Mouse (Mus musculus) midbrain, postnatal 0 days (tissue): ENCODE results near the gene Mc1r. TPM values are rescaled to one million over a fixed set of nuclear protein-coding genes. Genes with fewer than 3 reads are reported as not detected.
"Not testable (repeated sequence)": the region's sequence is repeated elsewhere in the genome, so short reads cannot be mapped to it uniquely, and the experiment has no call there.

Source experiments
- ATAC-seq: fragments of 200-750 bp; cut with Nextera tagmentation; 2 replicates; pipeline ENCODE4 v1.8.0; 2017; ENCODE audit warnings: moderate number of reproducible peaks, mild to moderate bottlenecking, moderate TSS enrichment, moderate library complexity; ENCODE audit not compliant: low FRiP score
- DNase-seq: peaks from one replicate; pipeline ENCODE4 v3.0.0-alpha.2; 2015; ENCODE audit warnings: low spot score
- H3K27ac ChIP-seq: fragments of 300-500 bp; sonication (generic); 2 replicates; pipeline ENCODE4 v1.5.1; 2014; ENCODE audit warnings: low read depth, mild to moderate bottlenecking, low read length, mixed read lengths
- H3K27me3 ChIP-seq: fragments of 300-500 bp; sonication (generic); 2 replicates; pipeline ENCODE4 v1.6.1; 2014; ENCODE audit warnings: low read length, control low read depth, mixed read lengths; ENCODE audit not compliant: insufficient read depth
- H3K36me3 ChIP-seq: fragments of 300-500 bp; sonication (generic); 2 replicates; pipeline ENCODE4 v1.6.1; 2014; ENCODE audit warnings: low read length, control low read depth, mixed read lengths; ENCODE audit not compliant: insufficient read depth
- H3K4me1 ChIP-seq: fragments of 300-500 bp; sonication (generic); 2 replicates; pipeline ENCODE4 v1.6.1; 2014; ENCODE audit warnings: mild to moderate bottlenecking, control low read depth, antibody characterized with exemption, low read length, mixed read lengths; ENCODE audit not compliant: insufficient read depth
- H3K4me2 ChIP-seq: fragments of 300-500 bp; sonication (generic); 2 replicates; pipeline ENCODE4 v1.6.1; 2014; ENCODE audit warnings: low read depth, mild to moderate bottlenecking, low read length, mixed read lengths; ENCODE audit not compliant: poor library complexity, severe bottlenecking
- H3K4me3 ChIP-seq: fragments of 300-500 bp; sonication (generic); 2 replicates; pipeline ENCODE4 v1.5.1; 2014; ENCODE audit warnings: low read depth, mild to moderate bottlenecking, low read length, moderate library complexity
- H3K9ac ChIP-seq: fragments of 300-500 bp; sonication (generic); replicated peaks from 2 replicates; pipeline ENCODE4 v1.6.1; 2014; ENCODE audit warnings: mild to moderate bottlenecking, low read length, moderate library complexity, mixed read lengths; ENCODE audit not compliant: poor library complexity, severe bottlenecking
- H3K9me3 ChIP-seq: fragments of 300-500 bp; sonication (generic); 2 replicates; pipeline ENCODE4 v1.6.1; 2016; ENCODE audit warnings: low read length, control low read depth
- CTCF ChIP-seq: IDR thresholded peaks from 2 replicates; pipeline ENCODE4 v1.5.1; 2016; ENCODE audit warnings: antibody characterized with exemption, mild to moderate bottlenecking
- WGBS: fragments of 180-500 bp; shearing (Covaris S2); extraction: QIAGEN DNeasy Blood & Tissue Kit; methylation state at CpG from one replicate; pipeline ENCODE4 v1.1.7; 2014; 5-methylcytosine and 5-hydroxymethylcytosine counted together
- polyA plus RNA-seq: library from polyadenylated mRNA; unstranded; fragments of >200 nt; fragmentation: Nextera tagmentation; extraction: Ambion mirVana; gene quantifications from 2 replicates; pipeline ENCODE4 v1.2.1, GENCODE M21; 2015
- total RNA-seq: library from RNA; depleted of rRNA; stranded (reverse); fragments of >200 nt; gene quantifications from 2 replicates; pipeline ENCODE4 v1.2.3, GENCODE M21; 2014

Gene Mc1r
- total and polyA plus RNA-seq, 2 experiments from 2014 or later = 0.09 to 0.22 TPM

DNA sequence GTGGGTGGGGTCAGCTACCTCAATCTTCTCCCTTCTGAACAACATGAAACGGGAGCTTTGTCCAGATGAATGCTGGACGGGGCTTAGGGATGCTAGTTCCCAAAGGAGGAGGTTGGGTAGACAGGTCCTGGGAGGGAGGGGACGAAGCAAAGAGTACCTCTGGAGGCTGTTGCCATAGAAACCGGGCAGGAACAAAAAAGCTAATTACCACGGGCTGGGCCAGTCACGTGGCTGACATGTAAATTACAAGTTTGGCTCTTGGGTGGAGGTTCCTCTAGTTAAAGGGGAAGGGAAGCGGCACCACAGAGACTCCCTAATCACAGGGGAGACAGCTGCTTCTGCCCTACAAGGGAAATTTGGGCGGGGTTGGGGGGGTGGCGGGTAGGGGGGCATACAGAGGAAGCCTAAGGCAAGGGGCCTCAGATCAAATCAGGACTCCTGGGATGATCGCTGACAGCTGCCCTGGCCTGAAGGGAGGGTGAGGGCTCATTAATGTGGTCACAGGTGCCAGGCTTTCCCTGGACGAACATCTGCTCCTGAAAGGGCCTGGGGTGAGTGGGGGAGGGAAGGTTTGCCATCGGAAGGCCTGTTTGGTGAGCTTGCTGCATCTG lies 5.8 kb downstream of the Mc1r start:
- H3K9me3 ChIP-seq = no peaks in the 10 kb centered on the region
- peak; percentile 88 for DNase-seq
- H3K4me3 ChIP-seq = peak overlapping the region; percentile 47
- peaks cover 21% of the 10 kb centered on the region for H3K4me1 ChIP-seq
- TF ChIP-seq CTCF = no peak
- peak overlapping the region; percentile 98 for H3K27ac ChIP-seq
- WGBS = 3% methylated on average over 12 of the region's 12 CpGs
- 0 out of 2 replicates have a peak, but pooled peaks cover 3% of the 10 kb centered on the region for H3K36me3 ChIP-seq
- ATAC-seq = no peak
- H3K9ac ChIP-seq = peak overlapping the region; percentile 77
- peak overlapping the region; percentile 89 for H3K4me2 ChIP-seq
- no peaks in the 10 kb centered on the region for H3K27me3 ChIP-seq

DNA sequence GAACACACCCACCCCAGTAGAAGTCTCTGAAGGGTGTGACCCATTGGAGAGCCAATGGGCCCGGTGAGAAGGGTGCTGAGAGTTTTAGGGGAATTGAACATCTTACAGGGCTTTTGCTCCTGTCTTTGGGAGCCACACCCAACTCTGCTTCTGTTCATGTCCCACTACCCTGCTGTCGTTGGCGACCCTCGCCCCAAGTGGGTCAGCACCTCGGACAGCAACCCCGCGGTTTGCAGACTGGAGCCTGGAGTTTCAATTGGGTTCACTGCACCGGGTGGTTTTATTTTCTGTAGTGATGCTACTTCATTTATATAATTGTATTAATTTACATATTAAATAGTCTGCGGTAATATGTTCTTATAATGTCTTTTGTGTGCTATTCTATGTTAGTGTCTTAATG lies 7.3 kb downstream of the Mc1r start:
- H3K4me1 ChIP-seq = peaks cover 15% of the 10 kb centered on the region; the same call in 1 of the 2 replicates
- no peaks in the 10 kb centered on the region for H3K27me3 ChIP-seq
- peak overlapping the region; percentile 65 for H3K27ac ChIP-seq
- no peak for TF ChIP-seq CTCF
- peaks cover 7% of the 10 kb centered on the region for H3K36me3 ChIP-seq
- 7% methylated on average over 9 of the region's 9 CpGs for WGBS
- H3K4me2 ChIP-seq = peak overlapping the region; percentile 89
- no peaks in the 10 kb centered on the region for H3K9me3 ChIP-seq
- H3K9ac ChIP-seq = peak overlapping the region; percentile 77
- no peak for ATAC-seq
- DNase-seq = no peak
- H3K4me3 ChIP-seq = peak overlapping the region; percentile 47

DNA sequence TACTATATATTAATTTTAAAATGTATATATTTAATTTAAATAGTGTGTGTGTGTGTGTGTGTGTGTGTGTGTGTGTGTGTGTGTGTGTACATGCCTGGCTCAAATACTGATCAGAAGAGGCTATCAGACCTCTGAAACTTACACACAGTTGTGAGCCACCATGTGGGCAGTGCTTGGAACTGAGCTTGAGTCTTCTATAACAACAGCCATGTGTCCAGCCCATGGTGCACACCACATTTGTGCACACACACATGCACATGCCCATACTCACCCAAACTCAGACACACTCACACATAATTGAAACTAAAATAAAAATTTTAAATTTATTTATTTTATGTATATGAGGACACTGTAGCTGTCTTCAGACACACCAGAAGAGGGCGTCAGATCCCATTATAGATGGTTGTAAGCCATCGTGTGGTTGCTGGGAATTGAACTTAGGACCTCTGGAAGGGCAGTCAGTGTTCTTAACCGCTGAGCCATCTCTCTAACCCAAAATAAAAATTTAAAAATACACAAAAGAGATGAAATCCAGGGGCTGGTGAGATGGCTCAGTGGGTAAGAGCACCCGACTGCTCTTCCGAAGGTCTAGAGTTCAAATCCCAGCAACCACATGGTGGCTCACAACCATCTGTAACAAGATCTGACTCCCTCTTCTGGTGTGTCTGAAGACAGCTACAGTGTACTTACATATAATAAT lies 8.2 kb downstream of the Mc1r start:
- WGBS = 76% methylated on average over 5 of the region's 5 CpGs
- not testable (repeated sequence) for H3K9me3 ChIP-seq, H3K27me3 ChIP-seq, H3K27ac ChIP-seq, H3K4me1 ChIP-seq, ATAC-seq
- H3K9ac ChIP-seq = 0 out of 2 replicates have a peak overlapping the region, but pooled peaks have one; percentile 77
- TF ChIP-seq CTCF = peak; percentile 31
- DNase-seq = peak; percentile 34
- H3K4me2 ChIP-seq = peak overlapping the region; percentile 89
- peak overlapping the region; percentile 47 for H3K4me3 ChIP-seq
- H3K36me3 ChIP-seq = peaks cover 14% of the 10 kb centered on the region

DNA sequence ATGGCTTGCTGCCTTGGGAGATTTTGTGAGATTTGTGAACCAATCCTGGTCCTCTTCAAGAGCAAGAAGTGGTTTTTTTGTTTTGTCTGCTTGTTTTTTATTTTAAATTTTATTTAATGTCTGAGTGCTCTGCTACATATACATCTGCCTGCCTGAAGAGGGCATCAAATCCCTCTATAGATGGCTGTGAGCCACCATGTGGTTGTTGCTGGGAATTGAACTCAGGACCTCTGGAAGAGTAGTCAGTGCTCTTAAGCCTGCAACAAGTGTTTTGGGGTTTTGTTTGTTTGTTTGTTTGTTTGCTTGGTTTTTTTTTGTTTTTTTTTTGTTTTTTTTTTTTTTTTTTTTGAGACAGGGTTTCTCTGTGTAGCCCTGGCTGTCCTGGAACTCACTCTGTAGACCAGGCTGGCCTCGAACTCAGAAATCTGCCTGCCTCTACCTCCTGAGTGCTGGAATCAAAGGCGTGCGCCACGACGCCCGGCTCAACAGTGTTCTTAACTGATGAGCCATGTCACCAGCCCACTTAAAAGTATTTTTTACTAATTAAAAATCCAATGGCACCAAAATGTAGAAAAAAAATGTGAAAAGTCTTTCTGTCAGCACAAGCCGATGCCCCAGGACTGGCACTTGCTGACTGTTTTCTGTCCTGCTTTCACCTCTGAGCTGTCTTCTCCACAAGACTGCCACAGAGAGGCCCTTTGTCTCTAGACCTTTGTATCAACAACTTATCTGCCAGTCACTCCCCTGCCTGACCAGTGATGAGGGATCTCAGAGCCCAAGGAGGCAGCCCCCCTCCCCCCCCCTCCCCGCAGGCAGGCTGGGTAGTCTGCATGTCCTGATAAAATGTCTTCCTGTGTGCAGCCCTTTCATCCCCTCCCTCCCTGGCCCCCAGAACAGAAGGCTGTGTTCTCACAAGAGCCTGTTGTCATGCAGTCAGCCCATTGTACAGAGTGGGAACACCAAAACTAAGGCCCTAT lies 9.3 kb downstream of the Mc1r start:
- H3K36me3 ChIP-seq = peaks cover 21% of the 10 kb centered on the region
- no peak overlapping the region for H3K27ac ChIP-seq
- H3K4me2 ChIP-seq = peak overlapping the region; percentile 89
- no peak overlapping the region; the same call in 1 of the 2 replicates for H3K9ac ChIP-seq
- WGBS = 83% methylated on average over 7 of the region's 8 CpGs
- DNase-seq (peak; percentile 70), ATAC-seq (no peak)
- no peaks in the 10 kb centered on the region for H3K9me3 ChIP-seq
- H3K27me3 ChIP-seq = no peaks in the 10 kb centered on the region
- 0 out of 2 replicates have a peak, but pooled peaks cover 7% of the 10 kb centered on the region for H3K4me1 ChIP-seq
- H3K4me3 ChIP-seq = peak overlapping the region; percentile 12; the same call in 1 of the 2 replicates
- peak; percentile 75 for TF ChIP-seq CTCF

DNA sequence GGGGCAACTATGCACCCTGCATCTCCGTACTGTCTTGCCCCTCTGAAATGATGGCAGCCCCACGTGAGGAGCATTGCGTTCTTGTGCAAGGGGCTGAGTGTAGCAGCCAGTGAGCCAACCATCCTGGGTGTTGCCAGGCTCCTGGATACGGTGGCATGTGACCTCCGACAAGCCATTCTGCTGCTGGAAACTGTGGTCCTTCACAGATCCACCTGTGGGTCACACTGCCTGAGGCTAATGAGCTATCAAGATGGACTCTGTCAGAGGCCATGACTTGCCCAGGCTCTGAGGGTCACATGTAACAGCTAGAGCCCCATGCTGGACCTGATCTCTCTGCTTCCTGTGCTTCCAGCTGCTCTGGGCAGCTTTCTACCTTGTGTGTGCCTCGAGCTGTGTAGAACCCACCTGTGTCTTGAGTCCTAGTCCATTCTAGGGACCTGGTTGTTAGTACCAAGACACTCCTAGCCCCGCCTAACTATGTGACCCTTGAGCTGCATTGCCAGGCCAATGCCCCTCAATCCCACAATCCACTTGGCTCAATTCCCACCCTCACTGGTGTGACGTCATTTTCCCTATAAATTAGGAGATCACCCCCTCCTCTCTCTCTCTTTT lies 10.1 kb downstream of the Mc1r start:
- Histone ChIP-seq H3K36me3 (peaks cover 21% of the 10 kb centered on the region), H3K27me3 (no peaks in the 10 kb centered on the region), H3K9me3 (no peaks in the 10 kb centered on the region), H3K4me3 (0 out of 2 replicates have a peak overlapping the region, but pooled peaks have one; percentile 6), H3K27ac (no peak overlapping the region), H3K4me1 (0 out of 2 replicates have a peak, but pooled peaks cover 7% of the 10 kb centered on the region), H3K9ac (no peak overlapping the region; the same call in 1 of the 2 replicates), H3K4me2 (peak overlapping the region; percentile 28)
- no peak for ATAC-seq
- no peak for DNase-seq
- TF ChIP-seq CTCF = no peak
- WGBS = 74% methylated on average over 8 of the region's 8 CpGs
